Mouse (Mus musculus) CD4-positive naive resting alpha-beta T cell, adult 57 days (primary cell): ENCODE measurements around the gene Polrmt. TPM values are rescaled to one million over a fixed set of nuclear protein-coding genes. Genes with fewer than 3 reads are reported as not detected.

Source experiments
- total RNA-seq: library from RNA; stranded (reverse); gene quantifications from one replicate; pipeline ENCODE4 v1.2.4, GENCODE M21; 2023

The Polrmt gene
- total RNA-seq, result 69.9 TPM

DNA sequence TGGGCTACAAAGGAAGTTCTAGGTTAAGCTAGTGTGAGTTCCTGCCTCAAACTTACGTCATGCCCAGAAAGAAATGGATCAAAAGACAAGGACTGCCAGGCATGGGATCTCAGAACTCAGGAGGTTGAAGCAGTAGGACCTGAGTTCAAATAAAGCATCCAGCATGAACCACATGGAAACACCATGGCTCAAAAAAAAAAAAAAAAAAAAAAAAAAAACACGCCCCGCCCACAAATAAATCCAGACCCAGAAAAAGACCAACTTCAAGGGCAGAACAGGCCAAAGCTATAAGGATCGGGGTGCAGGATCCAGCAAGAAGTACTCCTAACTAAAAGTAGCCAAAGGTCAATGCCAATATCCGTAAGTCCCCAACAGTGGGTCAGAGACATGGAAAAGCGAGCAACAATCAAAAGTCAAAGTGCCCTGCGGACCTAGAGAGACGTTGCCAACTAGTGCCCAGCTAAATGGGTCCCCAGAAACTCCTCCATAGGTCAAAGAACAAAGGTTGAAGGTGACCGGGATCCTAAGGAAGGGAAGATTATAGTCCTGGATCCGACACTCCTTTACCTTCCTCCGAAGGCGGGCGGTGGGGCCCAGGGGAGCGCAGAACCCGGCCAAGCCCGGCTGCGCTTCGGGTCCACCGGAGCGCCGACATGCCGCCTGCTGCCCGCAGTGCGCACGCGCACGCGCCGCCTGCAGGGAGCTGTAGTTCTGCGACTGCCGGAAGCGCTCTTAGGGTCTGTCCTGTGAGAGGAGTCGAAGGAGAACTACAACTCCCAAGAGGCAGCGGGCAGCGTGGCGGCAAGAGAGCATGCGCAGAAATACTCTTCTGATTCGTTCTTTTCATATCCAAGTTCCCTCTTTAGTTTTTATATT, at the start of gene Polrmt:
Gene Polrmt, minus strand, starts transcription at position 684 of the 876 bp plus-strand sequence.

GRCm38 (mm10) chr10:79793051-79793737, 46.8 kb upstream of the Polrmt start, which contains the start of gene Palm:
TSS of gene Palm (plus strand) at chr10:79793572.

GRCm38 (mm10) chr10:79790861-79791260, 44.5 kb upstream of the Polrmt start, which contains the start of gene Prss57:
TSS of gene Prss57 (minus strand) at chr10:79790961.

GRCm38 (mm10) chr10:79777103-79777531, 30.7 kb upstream of the Polrmt start, which contains the start of gene Fstl3:
TSS of gene Fstl3 (plus strand) at chr10:79777272.

DNA sequence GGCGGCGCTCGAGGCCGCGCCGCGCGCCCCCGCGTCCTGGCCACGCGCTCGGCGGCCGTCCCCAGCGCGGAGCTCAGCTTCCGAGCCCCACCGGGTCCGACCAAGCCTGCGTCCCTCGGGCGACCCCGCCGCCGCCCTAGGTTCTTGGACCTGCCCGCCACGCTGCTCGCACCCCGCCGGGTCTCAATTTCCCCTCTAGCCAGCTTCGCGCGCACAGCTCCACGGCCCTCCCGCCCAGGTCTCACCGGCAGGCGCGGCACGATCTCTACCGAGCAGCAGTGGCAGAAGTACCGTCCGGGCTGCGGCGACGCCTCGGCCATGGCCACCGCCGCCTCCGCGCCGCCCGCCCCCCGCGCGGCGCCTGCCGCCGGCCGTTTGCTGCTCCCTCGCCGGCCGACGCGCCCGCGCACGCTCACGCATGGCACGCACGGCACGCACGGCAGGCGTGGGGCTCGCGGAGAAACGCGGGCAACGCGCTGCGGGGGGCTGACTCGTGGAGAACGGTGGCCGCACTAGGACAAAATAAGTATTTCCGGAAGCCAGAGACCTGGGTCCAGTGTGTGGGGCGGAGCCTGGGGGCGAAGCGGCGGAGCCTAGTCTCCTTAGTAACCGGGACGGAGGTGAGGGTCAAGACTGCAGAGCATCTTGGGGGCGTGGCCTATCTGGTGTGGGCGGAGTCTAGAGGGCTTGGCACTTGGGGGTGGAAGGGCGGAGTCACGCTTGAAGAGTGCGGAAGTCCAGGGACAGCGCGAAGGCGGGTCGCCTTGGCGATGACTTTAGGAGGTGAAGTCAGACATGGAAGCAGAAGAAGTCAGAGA, 20.3 kb upstream of the Polrmt start, which contains the start of gene Rnf126:
Gene Rnf126, minus strand, starts transcription at position 445 of the 818 bp plus-strand sequence.

DNA sequence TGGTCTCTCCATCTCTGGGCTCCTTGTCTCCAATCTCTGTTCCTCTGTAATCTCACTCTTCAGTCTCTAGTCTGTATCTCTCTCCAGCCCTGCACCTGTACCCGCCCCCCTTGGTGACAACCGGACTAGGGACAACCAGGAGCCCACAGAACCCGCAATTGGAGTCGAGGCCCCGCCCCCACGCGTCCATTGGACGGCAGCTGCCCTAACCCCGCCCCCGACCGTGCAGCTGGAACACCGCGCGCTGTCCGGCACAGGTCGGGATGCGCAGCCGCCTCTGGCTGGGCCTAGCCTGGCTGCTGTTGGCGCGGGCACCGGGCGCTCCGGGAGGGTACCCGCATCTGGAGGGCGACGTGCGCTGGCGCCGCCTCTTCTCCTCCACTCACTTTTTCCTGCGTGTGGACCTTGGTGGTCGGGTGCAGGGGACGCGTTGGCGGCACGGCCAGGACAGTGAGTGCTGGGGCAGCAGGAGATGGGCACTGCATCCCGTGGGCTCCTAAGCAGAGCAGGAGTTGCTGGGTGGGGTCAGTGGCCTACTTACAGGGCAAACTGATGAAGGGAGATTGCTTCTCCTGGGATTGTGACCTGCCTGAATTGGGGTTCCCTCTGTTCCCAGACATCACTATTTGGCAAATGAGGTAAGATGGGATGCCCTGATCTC, 8.6 kb upstream of the Polrmt start, which contains the start of gene Fgf22:
Gene Fgf22, plus strand, starts transcription at position 221 of the 661 bp plus-strand sequence.

DNA sequence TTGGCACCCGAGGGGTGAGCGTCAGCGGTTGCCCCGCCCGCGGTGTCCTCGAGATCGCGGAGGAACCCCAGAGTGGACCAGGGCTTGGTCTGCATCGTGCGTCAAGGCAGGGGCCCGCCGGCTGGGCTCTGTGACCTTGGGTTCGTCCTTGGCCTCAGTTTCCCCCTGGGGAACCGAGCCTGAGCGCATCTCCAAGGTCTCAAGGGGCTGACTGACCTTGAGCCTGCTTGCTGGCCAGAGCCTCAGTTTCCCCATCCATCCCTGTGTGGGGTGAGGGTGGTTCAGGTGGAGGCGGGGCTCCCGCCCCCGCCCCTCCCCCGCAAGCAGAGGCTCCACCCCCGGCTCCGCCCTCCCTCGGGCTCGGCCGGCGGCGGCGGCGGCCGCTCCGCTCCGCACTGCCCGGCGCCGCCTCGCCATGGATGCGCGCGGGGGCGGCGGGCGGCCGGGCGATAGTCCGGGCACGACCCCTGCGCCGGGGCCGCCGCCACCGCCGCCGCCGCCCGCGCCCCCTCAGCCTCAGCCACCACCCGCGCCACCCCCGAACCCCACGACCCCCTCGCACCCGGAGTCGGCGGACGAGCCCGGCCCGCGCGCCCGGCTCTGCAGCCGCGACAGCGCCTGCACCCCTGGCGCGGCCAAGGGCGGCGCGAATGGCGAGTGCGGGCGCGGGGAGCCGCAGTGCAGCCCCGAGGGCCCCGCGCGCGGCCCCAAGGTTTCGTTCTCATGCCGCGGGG, 30.0 kb downstream of the Polrmt start, which contains the start of gene Hcn2:
Gene Hcn2, plus strand, starts transcription at position 381 of the 734 bp plus-strand sequence.

GRCm38 (mm10) chr10:79704065-79704969, 42.1 kb downstream of the Polrmt start, which contains the start of gene Bsg:
TSS of gene Bsg (plus strand) at chr10:79704491.

DNA sequence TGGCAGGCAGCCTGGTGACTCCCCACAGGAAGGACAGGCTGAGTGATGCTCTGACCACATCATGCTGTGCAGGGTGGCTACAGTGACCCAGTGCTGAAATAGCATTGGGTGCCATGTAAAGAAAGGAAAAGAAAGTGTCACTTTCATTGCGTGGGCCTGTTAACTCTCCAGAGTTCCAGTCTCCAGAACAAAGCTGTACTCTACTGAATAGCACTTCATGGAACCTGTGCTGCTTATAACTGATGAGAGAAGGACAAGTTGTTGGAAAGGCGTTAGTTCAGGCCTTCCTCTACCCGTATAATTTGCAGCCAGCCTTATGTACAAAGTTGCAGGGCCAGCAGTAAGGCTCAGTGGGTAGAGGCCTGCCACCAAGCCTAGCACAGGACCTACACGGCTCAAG, 57.7 kb downstream of the Polrmt start, which contains the start of gene Gzmm:
Gene Gzmm, plus strand, starts transcription at position 301 of the 400 bp plus-strand sequence.

Other genes with a start within 250 kb of the Polrmt start
- 1.2 TPM for gene Plpp2, start 212.8 kb downstream of the Polrmt start, total RNA-seq
- 58.4 TPM for gene Mier2, start 191.4 kb downstream of the Polrmt start, total RNA-seq
- not detected for gene Theg, start 159.2 kb downstream of the Polrmt start, total RNA-seq
- gene C2cd4c, start 132.6 kb downstream of the Polrmt start, total RNA-seq, result not detected
- gene Shc2, start 108.7 kb downstream of the Polrmt start, total RNA-seq, result not detected
- gene Odf3l2, start 100.8 kb downstream of the Polrmt start, total RNA-seq, result not detected
- gene Madcam1, start 82.0 kb downstream of the Polrmt start, total RNA-seq, result not detected
- gene Tpgs1, start 77.2 kb downstream of the Polrmt start, total RNA-seq, result 22.8 TPM
- 93.4 TPM for gene Cdc34, start 64.4 kb downstream of the Polrmt start, total RNA-seq
- 3.2 TPM for gene Gzmm, start 57.6 kb downstream of the Polrmt start, total RNA-seq
- 99.5 TPM for gene Bsg, start 42.1 kb downstream of the Polrmt start, total RNA-seq
- gene Hcn2, start 29.9 kb downstream of the Polrmt start, total RNA-seq, result not detected
- not detected for gene Fgf22, start 8.5 kb upstream of the Polrmt start, total RNA-seq
- gene Rnf126, start 20.4 kb upstream of the Polrmt start, total RNA-seq, result 71.9 TPM
- gene Fstl3, start 30.7 kb upstream of the Polrmt start, total RNA-seq, result 1.2 TPM
- not detected for gene Prss57, start 44.4 kb upstream of the Polrmt start, total RNA-seq
- 6.7 TPM for gene Palm, start 47.0 kb upstream of the Polrmt start, total RNA-seq
- gene Misp, start 74.4 kb upstream of the Polrmt start, total RNA-seq, result not detected
- 783 TPM for gene Ptbp1, start 107.8 kb upstream of the Polrmt start, total RNA-seq
- not detected for gene Prtn3, start 127.9 kb upstream of the Polrmt start, total RNA-seq
- 1.0 TPM for gene Plppr3, start 128.1 kb upstream of the Polrmt start, total RNA-seq
- 0.83 TPM for gene Elane, start 139.7 kb upstream of the Polrmt start, total RNA-seq
- gene Cfd, start 144.3 kb upstream of the Polrmt start, total RNA-seq, result not detected
- gene Med16, start 162.3 kb upstream of the Polrmt start, total RNA-seq, result 59.4 TPM
- gene Gm26602, start 164.3 kb upstream of the Polrmt start, total RNA-seq, result not detected
- gene Kiss1r, start 170.4 kb upstream of the Polrmt start, total RNA-seq, result 0.65 TPM
- 119 TPM for gene R3hdm4, start 174.6 kb upstream of the Polrmt start, total RNA-seq
- 8.4 TPM for gene Arid3a, start 180.5 kb upstream of the Polrmt start, total RNA-seq
- 48.5 TPM for gene Wdr18, start 213.6 kb upstream of the Polrmt start, total RNA-seq
- 0.68 TPM for gene Grin3b, start 224.1 kb upstream of the Polrmt start, total RNA-seq
- gene Tmem259, start 237.7 kb upstream of the Polrmt start, total RNA-seq, result 158 TPM
- gene Cnn2, start 242.0 kb upstream of the Polrmt start, total RNA-seq, result 442 TPM
- gene Abca7, start 249.9 kb upstream of the Polrmt start, total RNA-seq, result 80.3 TPM